Mouse (Mus musculus) spleen, adult 2 months (tissue): ENCODE results near the gene Flywch2.

Experiments
- CTCF ChIP-seq: fragments of 200-500 bp; IDR thresholded peaks from 2 replicates; pipeline ENCODE4 v1.5.1; 2011; ENCODE audit warnings: mild to moderate bottlenecking, inconsistent platforms; ENCODE audit not compliant: insufficient read depth, insufficient read length, insufficient replicate concordance; ENCODE audit errors: extremely low read depth
- POLR2A ChIP-seq: fragments of 200-500 bp; IDR thresholded peaks from 2 replicates; pipeline ENCODE4 v1.6.1; 2011; ENCODE audit warnings: low read depth, low read length, inconsistent platforms

DNA sequence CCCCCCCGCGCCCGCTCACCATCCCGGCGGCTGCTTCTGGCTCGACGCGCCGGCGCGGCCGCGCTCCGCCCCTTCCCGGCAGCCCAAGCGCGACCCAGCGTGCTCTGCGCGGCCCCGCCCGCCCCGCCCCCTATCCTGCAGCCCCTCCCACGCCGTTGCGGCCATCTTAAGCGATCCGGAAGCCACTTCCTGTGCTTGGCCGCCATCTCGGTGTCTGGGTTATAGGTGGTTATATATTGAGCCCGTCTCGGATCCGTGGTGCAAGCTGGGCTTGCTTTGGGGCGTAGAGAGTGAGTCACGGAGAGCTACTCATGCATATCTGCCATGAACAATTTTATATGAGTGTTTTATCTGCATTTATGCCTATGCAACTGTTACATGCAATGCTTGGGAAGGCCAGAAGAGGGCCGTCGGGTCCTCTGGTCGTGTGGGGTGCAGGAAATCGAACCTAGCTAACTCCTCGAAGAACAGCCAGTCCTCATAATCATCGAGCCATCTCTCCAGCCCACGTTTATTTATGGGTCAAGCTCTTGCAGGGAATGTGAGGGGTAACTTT lies 43.3 kb upstream of the Flywch2 start, which contains the start of gene Elob:
- TF ChIP-seq CTCF: peak; percentile 21; the same call in 1 of the 2 replicates
- TF ChIP-seq POLR2A: peak; percentile 11; the same call in 1 of the 2 replicates
